Mouse (Mus musculus): ENCODE data around the gene Rnf215.
"Not testable (repeated sequence)": the region's sequence is repeated elsewhere in the genome, so short reads cannot be mapped to it uniquely, and the experiment has no call there.

Gene Rnf215

GRCm38 (mm10) chr11:4134986-4135935 lies at the start of gene Rnf215:
TSS of gene Rnf215 (plus strand) at chr11:4135202.
- in situ Hi-C loops (cut with MboI, MseI): no loop called here

GRCm38 (mm10) chr11:4086246-4086645 lies 48.8 kb upstream of the Rnf215 start:
- in situ Hi-C loops (cut with MboI, MseI): loop anchor here (5.0 kb wide), 1 partner anchor 74 kb away; no protein-coding TSS in a partner anchor

- in situ Hi-C loops (cut with MboI, MseI): loop anchor here (5.0 kb wide), 1 partner anchor 75 kb away; no protein-coding TSS in a partner anchor
Observed at GRCm38 (mm10) chr11:4087267-4087666, 47.7 kb upstream of the Rnf215 start.

- in situ Hi-C loops (cut with MboI, MseI): no loop called here
Observed at GRCm38 (mm10) chr11:4093459-4094377, 41.3 kb upstream of the Rnf215 start.

- in situ Hi-C loops (cut with MboI, MseI): no loop called here
Observed at GRCm38 (mm10) chr11:4094378-4095170, 40.4 kb upstream of the Rnf215 start.

GRCm38 (mm10) chr11:4095171-4096053 lies 39.6 kb upstream of the Rnf215 start, which contains the start of gene Mtfp1:
TSS of gene Mtfp1 (minus strand) at chr11:4095445.
- in situ Hi-C loops (cut with MboI, MseI): no loop called here

- in situ Hi-C loops (cut with MboI, MseI): no loop called here
Observed at GRCm38 (mm10) chr11:4096054-4096984, 38.7 kb upstream of the Rnf215 start.

- in situ Hi-C loops (cut with MboI, MseI): no loop called here
Observed at GRCm38 (mm10) chr11:4097091-4097621, 37.8 kb upstream of the Rnf215 start.

GRCm38 (mm10) chr11:4098120-4098519 lies 36.9 kb upstream of the Rnf215 start:
- in situ Hi-C loops (cut with MboI, MseI): no loop called here

GRCm38 (mm10) chr11:4098816-4099215 lies 36.2 kb upstream of the Rnf215 start:
- in situ Hi-C loops (cut with MboI, MseI): no loop called here

- in situ Hi-C loops (cut with MboI, MseI): no loop called here
Observed at GRCm38 (mm10) chr11:4099447-4099846, 35.6 kb upstream of the Rnf215 start.

GRCm38 (mm10) chr11:4101851-4102250 lies 33.2 kb upstream of the Rnf215 start:
- in situ Hi-C loops (cut with MboI, MseI): no loop called here

- in situ Hi-C loops (cut with MboI, MseI): no loop called here
Observed at GRCm38 (mm10) chr11:4103522-4103921, 31.5 kb upstream of the Rnf215 start.

GRCm38 (mm10) chr11:4104989-4105388 lies 30.0 kb upstream of the Rnf215 start:
- in situ Hi-C loops (cut with MboI, MseI): no loop called here

- in situ Hi-C loops (cut with MboI, MseI): no loop called here
Observed at GRCm38 (mm10) chr11:4105444-4105843, 29.6 kb upstream of the Rnf215 start.

GRCm38 (mm10) chr11:4107901-4108300 lies 27.1 kb upstream of the Rnf215 start:
- in situ Hi-C loops (cut with MboI, MseI): not testable (repeated sequence)

- in situ Hi-C loops (cut with MboI, MseI): no loop called here
Observed at GRCm38 (mm10) chr11:4108691-4109090, 26.3 kb upstream of the Rnf215 start.

- in situ Hi-C loops (cut with MboI, MseI): no loop called here
Observed at GRCm38 (mm10) chr11:4112033-4112432, 23.0 kb upstream of the Rnf215 start.

GRCm38 (mm10) chr11:4112861-4113260 lies 22.1 kb upstream of the Rnf215 start:
- in situ Hi-C loops (cut with MboI, MseI): no loop called here
